In the genomic region with DNA sequence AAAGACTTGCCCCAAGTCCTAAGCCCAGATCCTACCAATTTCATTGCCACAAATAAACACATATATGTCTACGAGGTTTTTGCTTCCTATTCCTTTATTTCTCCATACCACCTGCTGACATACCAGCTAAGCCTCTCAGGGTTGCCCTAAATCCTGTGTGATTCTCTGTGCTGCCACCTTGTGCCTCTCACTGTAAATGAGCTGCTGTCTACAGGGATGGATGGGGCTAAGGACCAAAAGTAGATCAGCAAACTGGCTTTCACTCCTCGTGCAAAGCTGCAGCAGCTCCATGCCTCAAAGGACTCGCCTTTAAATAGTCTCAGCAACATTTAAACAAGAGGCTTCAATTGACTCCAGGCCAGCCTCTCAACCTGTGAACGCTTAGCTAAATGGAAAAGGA, we compare ENCODE assay signal across 9 mouse cellular contexts. TPM values are rescaled to one million over a fixed set of nuclear protein-coding genes. Genes with fewer than 3 reads are reported as not detected.
DNase-seq lines count a peak whose midpoint lies in the region; ATAC-seq and TF ChIP-seq lines count a peak whose summit lies in the region.
"Had no signal": no experiment of that assay in that cellular context is flagged by ENCODE, and none has a peak within 500 bp of the region (broad histone marks: within the 10 kb centered on the region; RNA-seq: fewer than 3 reads in every experiment).

No protein-coding gene starts in this region.

- H3K9ac ChIP-seq in hindbrain, postnatal 0 days (replicated peaks; ENCODE audit: low read length): no peak overlapping the region
- no peak overlapping the region for H3K9ac ChIP-seq in hindbrain, embryonic 11.5 days (ENCODE audit: low read depth, low read length)
- H3K9ac ChIP-seq: neural tube, embryonic 13.5 days had no signal

- H3K9me3 ChIP-seq in hindbrain, postnatal 0 days (ENCODE audit: low read length): no peaks in the 10 kb centered on the region
- H3K9me3 ChIP-seq in hindbrain, embryonic 11.5 days (ENCODE audit: control insufficient read depth, low read length): no peaks in the 10 kb centered on the region
- H3K9me3 ChIP-seq: neural tube, embryonic 13.5 days had no signal

- H3K4me1 ChIP-seq in hindbrain, postnatal 0 days (ENCODE audit: insufficient read depth, low read length): no peaks in the 10 kb centered on the region
- H3K4me1 ChIP-seq in hindbrain, embryonic 11.5 days (replicated peaks; ENCODE audit: control insufficient read depth, insufficient read depth, low read length): no peaks in the 10 kb centered on the region

- no peak overlapping the region for H3K4me3 ChIP-seq in hindbrain, postnatal 0 days (ENCODE audit: low read length)
- no peak overlapping the region for H3K4me3 ChIP-seq in hindbrain, embryonic 11.5 days (ENCODE audit: low read depth, low read length)
- H3K4me3 ChIP-seq: neural tube, embryonic 13.5 days had no signal

- H3K27me3 ChIP-seq in hindbrain, postnatal 0 days (ENCODE audit: insufficient read depth, low read length): no peaks in the 10 kb centered on the region
- peaks cover 2% of the 10 kb centered on the region; the same call in 1 of the 2 replicates for H3K27me3 ChIP-seq in hindbrain, embryonic 11.5 days (ENCODE audit: control insufficient read depth, insufficient read depth, low read length)

- H3K36me3 ChIP-seq in hindbrain, postnatal 0 days (ENCODE audit: insufficient read depth, low read length): no peaks in the 10 kb centered on the region
- H3K36me3 ChIP-seq in hindbrain, embryonic 11.5 days (ENCODE audit: control insufficient read depth, insufficient read depth, low read length): no peaks in the 10 kb centered on the region
- H3K36me3 ChIP-seq: neural tube, embryonic 13.5 days had no signal

- intact Hi-C loops in left cerebral cortex, postnatal 4 days (cut with DNase I): no loop called here

- H3K27ac ChIP-seq in hindbrain, postnatal 0 days: no peak overlapping the region
- no peak overlapping the region for H3K27ac ChIP-seq in hindbrain, embryonic 11.5 days (ENCODE audit: low read depth, low read length)
- H3K27ac ChIP-seq: neural tube, embryonic 13.5 days had no signal

- H3K4me2 ChIP-seq in hindbrain, postnatal 0 days (ENCODE audit: low read depth, low read length): no peak overlapping the region
- no peak overlapping the region for H3K4me2 ChIP-seq in hindbrain, embryonic 11.5 days (replicated peaks; ENCODE audit: low read depth, low read length)
- H3K4me2 ChIP-seq: neural tube, embryonic 13.5 days had no signal

- ATAC-seq in hindbrain, postnatal 0 days: peak; percentile 80
- no peak for ATAC-seq in hindbrain, embryonic 11.5 days (ENCODE audit: low FRiP score)

- peak; percentile 80 for DNase-seq in hindbrain, postnatal 0 days (ENCODE audit: low spot score)
- DNase-seq in hindbrain, embryonic 11.5 days (ENCODE audit: low spot score): no peak
- peak; percentile 93 for DNase-seq in ES-CJ7 (ENCODE audit: low read depth, low spot score)
- DNase-seq in cerebellum, postnatal 10 days: peak; percentile 60 to 72
- peak; percentile 43 for DNase-seq in left cerebral cortex, postnatal 4 days
- DNase-seq in kidney, postnatal 25 days: no peak
- no peak for DNase-seq in urinary bladder, postnatal 25 days (ENCODE audit: low spot score)
- DNase-seq in adrenal gland, postnatal 4 days (ENCODE audit: low spot score in 2 of 2): no peak

- WGBS in hindbrain, postnatal 0 days: 22% methylated on average over 4 of the region's 4 CpGs
- WGBS in hindbrain, embryonic 11.5 days: 22% methylated on average over 4 of the region's 4 CpGs

- TF ChIP-seq CTCF in hindbrain, postnatal 0 days (IDR thresholded peaks at IDR 0.05; ENCODE audit: low read depth): peak; percentile 74

RNA-seq across cellular contexts. Expression of a gene that starts 7.9 kb away (rescaled TPM):
- 2.1 and 2.7 TPM in 2 replicates for total RNA-seq in hindbrain, postnatal 0 days (2014; rRNA removed)
- 3.9 and 4.4 TPM in 2 replicates for polyA plus RNA-seq in hindbrain, postnatal 0 days (2015; fragmentation: Nextera tagmentation; extraction: Ambion mirVana)
- 15.6 and 24.1 TPM in 2 replicates for polyA plus RNA-seq in hindbrain, embryonic 11.5 days (2014; fragmentation: Nextera tagmentation; extraction: Ambion mirVana)
- total RNA-seq in left cerebral cortex, postnatal 4 days (2021): 1 to 10 TPM; 1.1 to 1.6 TPM
- total RNA-seq in adrenal gland, postnatal 4 days (2021): 1 to 10 TPM; 4.1 to 4.5 TPM

Comparison
In these comparisons a context has a peak if more than half of its experiments do, and no peak if none do; other contexts are left out.
1. DNase-seq: peak in hindbrain, postnatal 0 days (single experiment), ES-CJ7 (single experiment), cerebellum, postnatal 10 days (2 of 2) and left cerebral cortex, postnatal 4 days (single experiment); none in hindbrain, embryonic 11.5 days (single experiment), kidney, postnatal 25 days (0 of 2), urinary bladder, postnatal 25 days (single experiment) and adrenal gland, postnatal 4 days (0 of 2).